Mouse (Mus musculus): ENCODE data around the gene Brpf3. TPM values are rescaled to one million over a fixed set of nuclear protein-coding genes. Genes with fewer than 3 reads are reported as not detected.

Gene Brpf3
- polyA plus RNA-seq, 1 experiment from 2014 or later, result 11.3 TPM

DNA sequence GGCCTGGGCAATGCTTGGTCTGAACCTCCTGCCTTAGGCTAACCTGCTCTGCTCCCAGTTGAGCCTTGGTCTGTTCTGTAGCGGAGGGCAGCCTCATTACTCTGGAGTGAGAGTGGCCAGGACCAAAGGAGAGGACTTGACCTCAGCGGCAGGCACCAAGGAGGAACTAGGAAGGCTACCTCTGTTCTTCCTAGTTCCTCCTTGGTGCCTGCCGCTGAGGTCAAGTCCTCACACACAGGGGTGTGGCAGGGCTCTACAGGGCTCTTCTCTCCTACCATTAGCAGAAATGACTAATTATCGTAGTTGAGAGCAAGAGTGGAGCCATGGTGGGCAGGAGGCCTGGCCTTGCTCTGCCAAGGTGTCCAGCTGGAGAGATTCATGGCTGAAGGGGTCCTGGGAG, 66.5 kb downstream of the Brpf3 start:
- H3K4me3 ChIP-seq, result no peak overlapping the region
- no peak overlapping the region for H3K9ac ChIP-seq
- 87% methylated on average over 4 of the region's 4 CpGs for WGBS
- no peaks in the 10 kb centered on the region for H3K36me3 ChIP-seq
- ATAC-seq (ENCODE audit: low FRiP score, low read depth), result no peak
- H3K27ac ChIP-seq, result no peak overlapping the region
- no peak overlapping the region for H3K4me2 ChIP-seq (replicated peaks)
- no peaks in the 10 kb centered on the region for H3K9me3 ChIP-seq
- no peaks in the 10 kb centered on the region for H3K27me3 ChIP-seq
- H3K4me1 ChIP-seq, result peaks cover 7% of the 10 kb centered on the region; the same call in 1 of the 2 replicates

- no peak overlapping the region for H3K4me3 ChIP-seq
Observed at GRCm38 (mm10) chr17:28869412-28870110, 68.7 kb downstream of the Brpf3 start.

DNA sequence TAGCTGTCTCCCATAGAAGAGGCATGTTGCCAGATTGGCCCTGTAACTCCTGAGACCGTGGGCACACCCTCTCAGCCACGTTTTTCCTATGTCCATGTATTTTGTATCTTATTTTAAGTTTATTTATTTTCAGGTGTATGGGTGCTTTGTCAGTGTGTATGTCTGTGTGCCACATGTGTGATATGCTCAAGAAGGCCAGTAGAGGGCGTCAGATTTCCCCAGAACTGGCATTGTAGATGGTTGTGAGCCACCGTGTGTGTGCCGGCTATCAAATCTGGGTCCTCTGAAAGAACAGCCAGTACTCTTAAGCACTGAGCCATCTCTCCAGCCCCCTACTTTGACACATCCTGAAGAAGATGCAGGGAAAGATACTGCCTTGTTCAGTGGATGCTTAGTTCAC, 69.5 kb downstream of the Brpf3 start:
- H3K36me3 ChIP-seq, result no peaks in the 10 kb centered on the region
- H3K9me3 ChIP-seq, result no peaks in the 10 kb centered on the region
- H3K27me3 ChIP-seq, result no peaks in the 10 kb centered on the region
- H3K4me1 ChIP-seq, result peaks cover 13% of the 10 kb centered on the region; the same call in 1 of the 2 replicates
- no peak overlapping the region for H3K4me2 ChIP-seq (replicated peaks)
- H3K4me3 ChIP-seq, result no peak overlapping the region
- H3K9ac ChIP-seq, result no peak overlapping the region
- 74% methylated on average over 5 of the region's 5 CpGs for WGBS
- no peak overlapping the region for H3K27ac ChIP-seq
- ATAC-seq (ENCODE audit: low FRiP score, low read depth), result no peak

More at GRCm38 (mm10) chr17:28869412-28870110, 68.7 kb downstream of the Brpf3 start:
- no peak overlapping the region for H3K4me2 ChIP-seq (replicated peaks)
- ATAC-seq (ENCODE audit: low FRiP score, low read depth), result no peak
- no peak overlapping the region for H3K27ac ChIP-seq
- no peak overlapping the region for H3K9ac ChIP-seq
- no peaks in the 10 kb centered on the region for H3K9me3 ChIP-seq
- H3K4me1 ChIP-seq, result peaks cover 7% of the 10 kb centered on the region; the same call in 1 of the 2 replicates
- H3K27me3 ChIP-seq, result no peaks in the 10 kb centered on the region
- H3K36me3 ChIP-seq, result no peaks in the 10 kb centered on the region
- WGBS, result 56% methylated on average over 9 of the region's 9 CpGs

DNA sequence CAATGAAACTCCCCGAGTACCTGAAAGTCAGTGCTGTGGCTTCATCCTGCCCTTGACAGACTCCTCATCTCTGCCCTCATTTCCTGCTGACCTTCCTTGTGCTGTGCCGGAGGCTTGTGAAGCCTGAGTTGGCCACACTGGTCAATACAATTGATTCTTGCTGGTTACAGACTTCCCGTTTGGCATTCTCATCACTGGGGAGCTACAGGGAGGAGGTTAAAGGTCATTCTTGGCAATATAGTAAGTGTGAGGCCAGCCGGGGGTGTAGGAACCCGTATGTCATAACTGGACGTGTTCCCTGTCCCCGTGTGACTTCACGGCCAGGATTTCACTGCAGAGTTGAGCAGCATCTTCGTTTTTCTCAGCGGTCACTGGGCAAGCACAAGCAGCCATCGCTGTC, 70.9 kb downstream of the Brpf3 start:
- Histone ChIP-seq H3K36me3 (no peaks in the 10 kb centered on the region), H3K4me2 (replicated peaks) (no peak overlapping the region), H3K4me1 (peaks cover 18% of the 10 kb centered on the region), H3K4me3 (no peak overlapping the region), H3K27ac (no peak overlapping the region), H3K9ac (no peak overlapping the region), H3K9me3 (no peaks in the 10 kb centered on the region), H3K27me3 (peaks cover 5% of the 10 kb centered on the region; the same call in 1 of the 2 replicates)
- no peak for ATAC-seq (ENCODE audit: low FRiP score, low read depth)
- 82% methylated on average over 11 of the region's 11 CpGs for WGBS

DNA sequence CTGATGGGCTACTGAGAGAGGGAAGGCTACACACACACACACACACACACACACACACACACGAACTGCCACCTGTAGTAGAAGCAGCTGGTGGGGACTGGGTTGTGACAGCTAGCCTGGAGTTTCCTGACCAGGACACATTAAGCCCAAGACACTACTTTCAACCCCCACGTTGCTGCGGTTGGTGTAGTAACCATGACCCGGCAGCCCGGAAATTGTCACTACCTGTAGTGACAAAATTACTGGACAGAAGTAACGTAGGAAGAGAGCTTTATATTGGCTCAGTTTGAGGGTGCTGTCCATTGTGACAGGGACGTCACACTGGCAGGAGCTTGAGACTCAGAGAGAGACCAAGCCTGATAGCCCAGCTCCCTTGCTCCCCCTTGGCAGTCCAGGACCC, 71.4 kb downstream of the Brpf3 start:
- Histone ChIP-seq H3K4me3 (no peak overlapping the region), H3K27me3 (peaks cover 5% of the 10 kb centered on the region; the same call in 1 of the 2 replicates), H3K9me3 (no peaks in the 10 kb centered on the region), H3K9ac (no peak overlapping the region), H3K4me2 (replicated peaks) (no peak overlapping the region), H3K27ac (no peak overlapping the region), H3K4me1 (peaks cover 20% of the 10 kb centered on the region), H3K36me3 (no peaks in the 10 kb centered on the region)
- WGBS, result 84% methylated on average over 7 of the region's 7 CpGs
- ATAC-seq (ENCODE audit: low FRiP score, low read depth), result no peak

DNA sequence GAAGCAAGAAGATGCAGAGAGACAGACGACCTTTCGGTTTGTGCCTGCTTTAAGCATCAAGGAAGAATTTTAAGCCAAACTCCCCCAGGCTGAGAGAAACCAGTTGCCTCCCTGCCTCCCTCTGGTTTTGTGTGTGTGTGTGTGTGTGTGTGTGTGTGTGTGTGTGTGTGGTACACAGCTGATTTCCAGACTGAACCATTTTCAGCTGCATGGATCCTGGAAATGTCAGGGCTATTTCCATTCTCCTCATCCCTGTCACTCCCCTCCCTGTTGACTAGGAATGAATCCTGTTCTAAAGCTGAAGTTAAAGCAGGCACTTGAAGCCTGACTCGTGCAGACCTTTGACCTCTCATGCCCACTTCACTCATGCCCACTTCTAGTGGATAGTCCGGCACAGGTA, 73.3 kb downstream of the Brpf3 start:
- Histone ChIP-seq H3K9me3 (no peaks in the 10 kb centered on the region), H3K4me2 (replicated peaks) (no peak overlapping the region), H3K36me3 (no peaks in the 10 kb centered on the region), H3K9ac (no peak overlapping the region), H3K27me3 (peaks cover 5% of the 10 kb centered on the region; the same call in 1 of the 2 replicates), H3K4me3 (no peak overlapping the region), H3K4me1 (peaks cover 20% of the 10 kb centered on the region), H3K27ac (no peak overlapping the region)
- 79% methylated on average over 4 of the region's 4 CpGs for WGBS
- no peak for ATAC-seq (ENCODE audit: low FRiP score, low read depth)

GRCm38 (mm10) chr17:28874825-28875224, 73.9 kb downstream of the Brpf3 start:
- Histone ChIP-seq H3K27me3 (peaks cover 5% of the 10 kb centered on the region; the same call in 1 of the 2 replicates), H3K36me3 (no peaks in the 10 kb centered on the region), H3K9ac (no peak overlapping the region), H3K4me1 (peaks cover 16% of the 10 kb centered on the region), H3K27ac (no peak overlapping the region), H3K4me3 (no peak overlapping the region), H3K9me3 (no peaks in the 10 kb centered on the region), H3K4me2 (replicated peaks) (no peak overlapping the region)
- WGBS, result 75% methylated on average over 7 of the region's 7 CpGs
- ATAC-seq (ENCODE audit: low FRiP score, low read depth), result no peak

GRCm38 (mm10) chr17:28875316-28875715, 74.4 kb downstream of the Brpf3 start:
- no peak overlapping the region for H3K4me3 ChIP-seq
- no peak for ATAC-seq (ENCODE audit: low FRiP score, low read depth)
- H3K4me2 ChIP-seq (replicated peaks), result no peak overlapping the region
- no peak overlapping the region for H3K9ac ChIP-seq
- no peaks in the 10 kb centered on the region for H3K9me3 ChIP-seq
- peaks cover 8% of the 10 kb centered on the region for H3K27me3 ChIP-seq
- 38% methylated on average over 8 of the region's 8 CpGs for WGBS
- peaks cover 19% of the 10 kb centered on the region for H3K4me1 ChIP-seq
- no peak overlapping the region for H3K27ac ChIP-seq
- H3K36me3 ChIP-seq, result no peaks in the 10 kb centered on the region

DNA sequence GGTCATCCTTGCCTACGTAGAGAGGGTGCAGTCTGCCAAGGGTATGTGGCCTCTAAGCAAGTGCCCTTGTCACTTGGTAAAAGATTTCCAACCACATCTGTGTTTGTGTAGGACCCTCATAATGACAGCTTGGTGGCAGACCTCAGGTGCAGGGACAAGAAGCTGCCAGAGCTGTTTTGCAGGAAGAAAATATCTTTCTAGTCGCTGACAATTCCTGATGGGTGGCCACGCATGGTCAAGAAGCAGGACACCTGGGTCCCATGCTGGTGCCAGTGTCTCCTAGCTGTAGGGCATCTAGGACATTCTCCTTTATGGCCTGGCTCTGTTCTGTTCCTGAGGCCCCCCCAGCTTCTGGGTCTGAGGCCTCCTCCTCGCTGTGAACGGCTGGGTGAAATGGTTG, 75.4 kb downstream of the Brpf3 start:
- Histone ChIP-seq H3K4me2 (replicated peaks) (peak overlapping the region; percentile 46), H3K4me3 (no peak overlapping the region), H3K9me3 (no peaks in the 10 kb centered on the region), H3K27ac (no peak overlapping the region), H3K4me1 (peaks cover 20% of the 10 kb centered on the region), H3K27me3 (peaks cover 17% of the 10 kb centered on the region), H3K36me3 (no peaks in the 10 kb centered on the region), H3K9ac (peak overlapping the region; percentile 20; the same call in 1 of the 2 replicates)
- WGBS, result 60% methylated on average over 5 of the region's 5 CpGs
- no peak for ATAC-seq (ENCODE audit: low FRiP score, low read depth)

- no peak; the same call in 1 of the 2 replicates for ATAC-seq (ENCODE audit: low FRiP score, low read depth)
- Histone ChIP-seq H3K4me3 (0 out of 2 replicates have a peak overlapping the region, but pooled peaks have one; percentile 14), H3K4me2 (replicated peaks) (peak overlapping the region; percentile 46), H3K27ac (no peak overlapping the region), H3K4me1 (peaks cover 20% of the 10 kb centered on the region), H3K27me3 (peaks cover 17% of the 10 kb centered on the region), H3K9me3 (no peaks in the 10 kb centered on the region), H3K9ac (peak overlapping the region; percentile 20; the same call in 1 of the 2 replicates), H3K36me3 (no peaks in the 10 kb centered on the region)
- WGBS, result 15% methylated on average over 19 of the region's 19 CpGs
Observed at GRCm38 (mm10) chr17:28876821-28877220, 75.9 kb downstream of the Brpf3 start.

GRCm38 (mm10) chr17:28879931-28880391, 79.1 kb downstream of the Brpf3 start:
- no peak overlapping the region for H3K4me3 ChIP-seq
- no peaks in the 10 kb centered on the region for H3K36me3 ChIP-seq
- H3K9ac ChIP-seq, result no peak overlapping the region
- no peaks in the 10 kb centered on the region for H3K9me3 ChIP-seq
- ATAC-seq (ENCODE audit: low FRiP score, low read depth), result no peak
- H3K4me2 ChIP-seq (replicated peaks), result peak overlapping the region; percentile 48
- H3K4me1 ChIP-seq, result peaks cover 22% of the 10 kb centered on the region
- H3K27me3 ChIP-seq, result peaks cover 21% of the 10 kb centered on the region
- no peak overlapping the region for H3K27ac ChIP-seq
- 7% methylated on average over 18 of the region's 18 CpGs for WGBS

DNA sequence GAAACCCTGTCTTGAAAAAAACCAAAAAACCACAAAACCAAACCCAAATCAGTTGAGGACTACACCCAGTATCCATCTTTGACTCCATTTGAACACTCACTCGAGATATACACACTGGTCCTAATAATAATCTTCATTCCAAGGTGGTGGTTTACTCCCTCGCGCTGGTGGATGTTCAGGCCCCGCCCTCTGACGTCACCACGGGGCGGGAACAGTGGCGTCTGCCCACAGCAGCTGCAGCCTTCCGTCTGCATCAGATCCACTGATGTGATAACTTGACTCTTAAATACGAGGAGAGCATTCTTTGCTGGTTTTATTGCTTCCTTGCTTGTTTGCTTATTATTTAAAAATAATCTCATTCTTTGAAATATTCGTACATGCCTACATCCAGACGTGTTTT, 81.4 kb downstream of the Brpf3 start:
- no peak overlapping the region for H3K9ac ChIP-seq
- H3K27ac ChIP-seq, result no peak overlapping the region
- peaks cover 16% of the 10 kb centered on the region for H3K27me3 ChIP-seq
- H3K4me3 ChIP-seq, result no peak overlapping the region
- H3K4me1 ChIP-seq, result peaks cover 10% of the 10 kb centered on the region
- ATAC-seq (ENCODE audit: low FRiP score, low read depth), result no peak
- 4% methylated on average over 12 of the region's 12 CpGs for WGBS
- no peaks in the 10 kb centered on the region for H3K9me3 ChIP-seq
- H3K4me2 ChIP-seq (replicated peaks), result peak overlapping the region; percentile 36
- no peaks in the 10 kb centered on the region for H3K36me3 ChIP-seq

All from limb, embryonic 13.5 days (tissue).